Mouse (Mus musculus) left cerebral cortex, adult 9 months (tissue): ENCODE measurements around the gene Iqcj.

ENCODE experiments used
- DNase-seq, 2 experiments: peaks; one replicate each; pipeline ENCODE4 v3.0.0; 2022; ENCODE audit warnings: low spot score in 2 of 2

Gene Iqcj

DNA sequence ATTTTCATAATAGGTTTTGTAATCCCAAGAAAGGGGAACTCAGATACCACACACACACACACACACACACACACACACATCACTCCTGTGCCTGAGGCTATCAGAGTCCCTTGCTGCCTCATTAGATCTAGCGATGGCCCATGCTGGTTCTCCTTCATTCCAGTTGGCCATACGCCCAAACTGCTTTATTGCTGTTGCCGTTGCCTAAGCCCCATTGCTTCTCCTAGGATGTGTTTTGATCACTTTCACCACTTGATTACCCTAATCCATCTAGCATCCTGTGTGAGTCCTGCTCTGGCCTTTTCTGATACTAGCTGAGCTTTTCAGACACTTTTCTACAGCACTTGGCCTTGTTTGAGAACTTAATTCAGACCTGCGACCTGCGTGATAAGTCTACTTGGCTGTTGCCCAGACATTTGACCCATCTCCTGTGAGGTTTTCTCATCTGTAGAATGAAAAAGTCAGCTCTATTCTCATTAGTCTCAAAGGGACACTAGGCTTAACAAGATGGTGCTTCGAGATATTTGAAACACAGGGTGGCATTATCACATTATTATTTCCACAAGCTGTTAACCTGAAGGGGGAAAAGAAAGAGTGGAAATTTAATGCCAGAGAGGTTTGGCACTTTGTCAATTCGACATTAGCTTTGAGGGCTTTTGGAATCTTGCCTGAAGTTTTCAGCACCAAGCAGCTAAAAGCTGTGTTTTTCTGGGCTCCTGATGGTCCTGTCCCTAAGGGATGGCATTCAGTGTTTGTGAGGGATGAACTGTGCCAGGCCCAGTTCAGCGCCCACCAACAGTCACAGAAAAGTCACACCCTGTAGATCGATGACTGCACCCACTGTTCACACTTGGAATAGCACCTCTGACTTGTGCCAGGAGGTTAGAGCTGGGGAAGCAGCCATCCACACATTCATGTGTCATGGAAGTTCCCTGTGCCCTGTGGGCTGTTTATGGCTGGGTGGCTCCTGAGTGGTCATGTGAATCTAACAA is 179.7 kb downstream of the Iqcj start:
- no peak for DNase-seq

DNA sequence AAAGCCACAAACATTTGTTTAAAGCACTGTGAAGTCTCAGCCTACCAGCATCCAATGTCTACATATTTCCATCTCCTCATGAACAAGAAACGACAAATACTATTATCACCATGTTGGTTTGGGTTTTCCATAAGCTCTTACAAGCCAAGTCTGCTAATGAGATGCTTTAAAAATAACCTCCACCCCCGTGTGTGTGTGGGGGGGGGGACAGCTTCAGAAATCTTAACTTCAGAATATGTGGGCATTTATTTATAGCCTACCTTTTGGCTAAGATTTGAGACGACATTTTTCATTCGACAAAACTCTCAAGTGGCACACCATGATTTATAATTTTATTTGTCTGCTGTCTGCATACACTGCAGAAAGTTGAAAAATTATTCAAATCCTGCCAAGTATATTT is 185.4 kb downstream of the Iqcj start:
- DNase-seq: no peak

DNA sequence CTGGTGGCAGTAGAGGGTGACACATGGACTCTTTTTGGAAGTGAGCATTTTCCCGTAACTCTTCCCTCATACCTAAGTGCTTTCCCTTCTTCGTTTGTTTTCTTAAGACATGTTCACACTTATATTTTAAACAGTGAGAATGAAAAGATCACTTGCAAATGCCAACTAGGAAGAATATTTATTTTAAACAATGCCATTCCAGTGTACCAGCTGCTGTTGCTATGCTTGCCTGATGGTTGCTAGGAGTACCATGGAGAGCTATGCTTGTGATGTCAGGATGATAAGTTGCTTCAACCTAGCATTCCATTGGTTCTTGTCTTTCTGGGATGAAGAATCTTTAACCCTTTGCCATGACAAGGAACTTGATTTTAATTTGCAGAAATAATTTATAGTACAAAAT is 193.0 kb downstream of the Iqcj start:
- peak in 1 of 2 experiments; percentile 23 for DNase-seq

DNA sequence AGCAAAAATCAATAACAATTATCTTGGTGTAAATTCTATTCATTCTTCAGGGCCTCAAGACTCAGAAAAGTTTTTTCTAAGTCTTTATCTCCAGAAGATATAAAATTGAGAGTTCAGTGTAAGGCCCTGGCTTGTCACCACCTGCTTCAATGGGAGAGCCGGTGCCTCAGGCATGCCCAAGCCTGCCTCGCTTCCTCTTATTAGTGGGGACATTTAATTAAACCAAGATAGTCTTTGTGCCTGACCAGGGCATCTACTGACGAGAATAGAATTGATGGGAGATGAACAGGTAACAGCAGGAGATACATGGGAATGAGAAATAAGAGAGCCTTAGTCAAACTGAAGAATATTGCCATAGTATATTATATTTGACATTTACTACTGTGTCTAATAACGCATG is 200.1 kb downstream of the Iqcj start:
- DNase-seq: no peak

DNA sequence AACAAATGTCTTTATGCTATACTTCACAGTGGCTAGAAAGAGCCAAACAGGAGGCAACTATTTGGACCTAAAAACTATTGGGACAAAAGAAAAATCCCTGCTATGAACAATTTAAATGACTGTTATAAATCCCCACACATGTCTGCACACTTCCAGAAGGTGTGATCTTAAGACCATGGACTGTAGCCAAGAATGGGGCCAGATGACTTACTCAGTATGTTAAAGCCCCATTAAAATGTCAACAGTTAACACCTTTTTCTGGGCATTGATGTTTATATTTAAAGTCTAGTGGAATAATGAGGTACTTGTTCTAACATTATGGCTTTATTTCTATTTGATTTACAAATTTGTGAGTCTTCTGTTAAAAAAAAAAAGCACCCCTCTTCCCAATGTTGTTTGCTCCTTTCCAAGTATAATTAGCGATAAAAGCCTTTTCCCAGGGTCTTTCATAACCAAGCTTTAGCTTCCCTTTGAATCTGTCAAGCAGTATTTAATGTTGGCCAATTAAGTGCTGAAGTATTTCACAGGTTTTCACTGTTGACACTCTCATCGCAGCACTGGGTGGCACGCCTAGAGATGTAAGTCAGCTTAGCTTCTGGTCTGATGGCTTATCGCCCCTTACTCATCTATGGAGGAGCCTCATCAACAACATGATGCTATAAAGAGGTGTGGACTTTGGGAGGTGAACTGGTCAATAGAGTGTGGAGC is 204.9 kb downstream of the Iqcj start:
- no peak for DNase-seq

DNA sequence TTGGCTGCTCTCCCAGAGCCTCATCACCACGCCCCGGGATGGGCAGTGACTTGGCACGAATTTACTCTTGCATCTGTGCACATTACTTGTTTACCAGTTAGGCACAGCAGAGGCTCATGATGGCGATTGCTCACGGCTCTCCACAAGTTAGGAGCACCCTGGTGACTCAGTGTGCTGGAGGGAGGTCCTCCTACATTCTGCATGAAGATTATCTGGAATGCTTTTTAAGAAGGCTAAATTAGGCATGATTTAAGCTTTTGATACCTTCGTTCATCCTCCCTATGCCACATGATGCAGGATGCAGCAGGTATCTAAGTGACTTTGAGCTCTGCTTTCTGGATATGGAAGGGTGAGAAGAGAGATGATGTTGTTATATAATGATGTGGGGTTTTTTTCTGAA is 207.5 kb downstream of the Iqcj start:
- DNase-seq: peak in 1 of 2 experiments; percentile 21

DNA sequence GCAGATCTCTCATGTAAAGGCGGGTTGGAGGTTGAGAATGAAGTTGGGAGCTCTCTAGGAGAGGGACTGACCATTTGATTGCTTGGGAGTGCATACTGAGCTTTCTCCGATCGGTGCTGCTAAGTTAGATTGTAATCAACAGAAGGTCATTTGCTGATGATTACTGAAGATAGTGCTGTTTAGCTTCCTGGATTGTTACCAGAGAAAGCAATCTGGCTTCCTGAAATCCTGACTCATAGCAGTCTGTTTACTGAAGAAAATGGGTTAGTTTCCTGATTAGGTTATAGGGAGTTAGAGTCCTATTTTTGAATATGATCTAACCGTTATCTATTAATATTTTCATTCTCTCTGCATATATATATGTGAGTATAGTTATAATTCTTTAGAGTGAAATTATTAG is 209.3 kb downstream of the Iqcj start:
- DNase-seq: no peak

DNA sequence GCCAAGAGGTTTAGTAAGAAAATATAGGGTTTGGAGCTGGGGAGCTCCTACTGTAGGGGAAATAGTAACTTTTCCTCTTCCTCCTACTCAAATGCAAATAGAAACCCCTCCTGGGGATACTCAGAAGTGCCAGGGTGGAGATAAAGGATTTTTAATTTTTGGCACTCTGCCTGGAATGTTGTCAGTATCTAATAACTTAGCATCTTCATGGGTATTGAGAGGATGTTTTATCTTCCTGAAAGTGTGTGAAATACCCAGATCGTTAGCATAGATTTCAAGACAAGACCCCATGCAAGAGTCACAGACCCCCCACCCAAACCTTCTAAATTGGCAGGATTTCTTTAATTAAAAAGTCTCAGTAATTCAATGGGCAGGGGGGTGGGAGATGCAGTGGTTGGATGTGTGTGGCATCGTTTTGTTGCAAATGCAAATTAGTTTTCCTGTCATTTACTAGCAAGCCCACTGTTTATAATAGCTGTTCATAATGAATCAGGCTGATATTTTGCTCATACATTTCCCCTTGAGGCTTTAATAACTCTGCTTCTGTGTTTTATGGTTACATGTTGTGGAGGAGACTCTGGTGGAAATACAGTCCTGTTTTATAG is 213.2 kb downstream of the Iqcj start:
- no peak for DNase-seq
